Mouse (Mus musculus): ENCODE measurements around the gene F11.

DNA sequence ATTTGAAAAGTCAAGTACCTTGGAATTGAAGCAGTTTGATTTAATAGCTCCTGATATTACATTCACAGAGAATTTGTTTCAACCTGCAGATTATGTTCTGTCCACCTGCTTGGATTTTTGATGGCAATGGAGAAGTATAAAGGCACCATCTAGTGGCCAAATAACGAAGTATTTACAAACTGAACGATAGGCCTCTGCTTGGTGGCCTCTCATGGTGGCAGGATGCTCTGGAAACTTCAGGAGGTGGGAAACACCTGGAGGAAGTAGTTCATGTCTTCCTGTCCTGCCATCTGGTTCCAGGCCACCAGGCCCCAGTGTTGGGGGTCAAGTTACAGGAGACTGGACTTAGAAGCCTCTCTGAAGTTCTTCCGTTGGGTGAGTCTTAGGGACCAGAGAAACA lies 23.5 kb downstream of the F11 start:
- TF ChIP-seq CTCF (IDR thresholded peaks at IDR 0.05) = peak; percentile 71
- no peak for TF ChIP-seq EP300 (IDR thresholded peaks at IDR 0.05)

All from lung, postnatal 0 days (tissue).